Mouse (Mus musculus) forebrain, embryonic 11.5 days (tissue): ENCODE data around the gene Pef1. TPM values are rescaled to one million over a fixed set of nuclear protein-coding genes. Genes with fewer than 3 reads are reported as not detected.
A peak's percentile ranks its signal among the peaks of the same experiment; 100 is the strongest.

Source experiments
- ATAC-seq: fragments of 200-750 bp; cut with Nextera tagmentation; replicated peaks from 2 replicates; pipeline ENCODE4 v1.8.0; 2017; ENCODE audit warnings: moderate TSS enrichment; ENCODE audit not compliant: low FRiP score
- DNase-seq: peaks from one replicate; pipeline ENCODE4 v3.0.0-alpha.2; 2017; ENCODE audit warnings: low spot score
- H3K27ac ChIP-seq: fragments of 300-500 bp; sonication (generic); 2 replicates; pipeline ENCODE4 v1.5.1; 2014; ENCODE audit warnings: low read depth, low read length
- H3K27me3 ChIP-seq: fragments of 300-500 bp; sonication (generic); 2 replicates; pipeline ENCODE4 v1.6.1; 2014; ENCODE audit warnings: mild to moderate bottlenecking, low read length, mixed read lengths; ENCODE audit not compliant: control insufficient read depth, insufficient read depth
- H3K36me3 ChIP-seq: fragments of 300-500 bp; sonication (generic); 2 replicates; pipeline ENCODE4 v1.6.1; 2014; ENCODE audit warnings: mild to moderate bottlenecking, low read length, moderate library complexity, mixed read lengths; ENCODE audit not compliant: control insufficient read depth, insufficient read depth
- H3K4me1 ChIP-seq: fragments of 300-500 bp; sonication (generic); replicated peaks from 2 replicates; pipeline ENCODE4 v1.6.1; 2014; ENCODE audit warnings: low read length, mixed read lengths; ENCODE audit not compliant: control insufficient read depth, insufficient read depth
- H3K4me2 ChIP-seq: fragments of 300-500 bp; sonication (generic); 2 replicates; pipeline ENCODE4 v1.6.1; 2014; ENCODE audit warnings: low read depth, mild to moderate bottlenecking, low read length, moderate library complexity, mixed read lengths; ENCODE audit not compliant: severe bottlenecking
- H3K4me3 ChIP-seq: fragments of 300-500 bp; sonication (generic); 2 replicates; pipeline ENCODE4 v1.5.1; 2014; ENCODE audit warnings: low read depth, low read length
- H3K9ac ChIP-seq: fragments of 300-500 bp; sonication (generic); 2 replicates; pipeline ENCODE4 v1.6.1; 2014; ENCODE audit warnings: low read length
- H3K9me3 ChIP-seq: fragments of 300-500 bp; sonication (generic); 2 replicates; pipeline ENCODE4 v1.6.1; 2016; ENCODE audit warnings: low read length, mixed read lengths; ENCODE audit not compliant: control insufficient read depth
- WGBS: fragments of 180-500 bp; shearing (Covaris S2); extraction: QIAGEN DNeasy Blood & Tissue Kit; methylation state at CpG from one replicate; pipeline ENCODE4 v1.1.7; 2014; 5-methylcytosine and 5-hydroxymethylcytosine counted together
- polyA plus RNA-seq: library from polyadenylated mRNA; unstranded; fragments of >200 nt; fragmentation: Nextera tagmentation; extraction: Ambion mirVana; gene quantifications from 2 replicates; pipeline ENCODE4 v1.2.1, GENCODE M21; 2014

Gene Pef1
- polyA plus RNA-seq, 1 experiment from 2014 or later: 62.7 TPM

GRCm38 (mm10) chr4:130175072-130175711 is 72.8 kb downstream of the Pef1 start, which contains the start of gene Tinagl1:
Gene Tinagl1, minus strand, starts transcription at chr4:130175122.
- Histone ChIP-seq H3K27ac (no peak within 1 kb of the TSS), H3K36me3 (no peaks in the 10 kb centered on the region), H3K4me2 (peak within 1 kb of the TSS; percentile 48), H3K27me3 (peaks cover 21% of the 10 kb centered on the region), H3K4me3 (peak within 1 kb of the TSS; percentile 16), H3K9me3 (no peaks in the 10 kb centered on the region), H3K9ac (peak within 1 kb of the TSS; percentile 27; the same call in 1 of the 2 replicates), H3K4me1 (peaks cover 15% of the 10 kb centered on the region; the same call in 1 of the 2 replicates)
- WGBS: 2% methylated on average over 14 of the region's 14 CpGs
- ATAC-seq (no peak), DNase-seq (no peak)

DNA sequence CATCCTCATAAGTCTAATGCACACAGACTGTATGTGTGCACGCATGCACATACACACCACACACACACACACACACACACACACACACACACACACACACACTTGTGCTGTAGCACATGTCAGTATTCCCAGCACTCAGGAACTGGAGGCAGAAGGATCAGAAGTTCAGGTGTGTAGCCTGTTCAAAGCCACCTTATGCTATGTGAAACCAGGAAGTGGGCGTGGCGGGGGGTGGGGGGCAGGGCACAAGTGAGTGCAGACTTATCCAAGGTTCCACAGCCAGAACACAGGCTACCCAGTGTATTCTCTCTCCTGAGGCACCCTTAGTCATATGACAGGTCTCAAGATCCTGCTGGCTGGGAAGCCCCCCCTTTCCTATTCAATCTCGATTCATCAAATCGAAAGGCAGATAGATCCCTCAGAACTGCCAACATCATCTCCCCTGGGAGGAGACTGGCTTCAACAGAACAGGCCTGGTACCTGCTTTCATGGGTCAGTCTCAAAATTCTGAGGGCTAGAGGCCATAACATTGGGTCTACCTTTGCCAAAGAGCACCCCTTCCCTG is 73.9 kb downstream of the Pef1 start:
- WGBS: 83% methylated on average over 5 of the region's 5 CpGs
- Histone ChIP-seq H3K4me1 (peaks cover 15% of the 10 kb centered on the region; the same call in 1 of the 2 replicates), H3K27me3 (peaks cover 21% of the 10 kb centered on the region)

GRCm38 (mm10) chr4:130177087-130177486 is 74.7 kb downstream of the Pef1 start:
- no peaks in the 10 kb centered on the region for H3K36me3 ChIP-seq
- H3K27ac ChIP-seq: no peak overlapping the region
- H3K4me3 ChIP-seq: no peak overlapping the region
- no peak overlapping the region for H3K4me2 ChIP-seq
- peaks cover 15% of the 10 kb centered on the region; the same call in 1 of the 2 replicates for H3K4me1 ChIP-seq
- H3K9me3 ChIP-seq: no peaks in the 10 kb centered on the region
- DNase-seq (no peak), ATAC-seq (no peak)
- peaks cover 21% of the 10 kb centered on the region for H3K27me3 ChIP-seq
- no peak overlapping the region for H3K9ac ChIP-seq
- 77% methylated on average over 4 of the region's 4 CpGs for WGBS

More for the DNA sequence above, 73.9 kb downstream of the Pef1 start:
- ATAC-seq (no peak), DNase-seq (no peak)
- Histone ChIP-seq H3K9me3 (no peaks in the 10 kb centered on the region), H3K4me3 (no peak overlapping the region), H3K4me2 (no peak overlapping the region), H3K9ac (no peak overlapping the region), H3K36me3 (no peaks in the 10 kb centered on the region), H3K27ac (no peak overlapping the region)

DNA sequence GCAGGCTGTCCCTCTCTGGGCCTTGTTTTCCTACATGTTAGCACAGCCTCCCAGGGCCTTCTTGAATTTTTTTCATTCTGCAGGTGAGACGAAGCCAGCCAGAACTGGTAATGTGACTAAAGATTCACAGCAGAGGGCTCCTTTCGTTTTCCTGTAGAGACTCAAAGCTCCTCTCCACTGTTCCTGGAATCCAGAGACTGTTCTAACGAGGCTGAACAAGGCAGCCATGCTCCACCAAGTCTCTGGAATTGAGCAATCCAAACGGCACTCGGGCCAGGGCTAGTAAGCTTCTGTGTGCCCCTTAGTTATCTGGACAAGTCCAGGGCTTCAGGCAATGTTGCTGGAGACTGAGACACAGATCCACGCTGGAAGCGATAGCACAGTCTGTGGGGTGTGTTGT is 75.2 kb downstream of the Pef1 start:
- Histone ChIP-seq H3K9me3 (no peaks in the 10 kb centered on the region), H3K36me3 (no peaks in the 10 kb centered on the region), H3K4me3 (no peak overlapping the region), H3K27me3 (peaks cover 21% of the 10 kb centered on the region), H3K27ac (no peak overlapping the region), H3K4me1 (peaks cover 15% of the 10 kb centered on the region; the same call in 1 of the 2 replicates), H3K9ac (no peak overlapping the region), H3K4me2 (no peak overlapping the region)
- DNase-seq (no peak), ATAC-seq (no peak)
- 56% methylated on average over 7 of the region's 7 CpGs for WGBS

Other genes starting within 250 kb of the Pef1 start
- gene Spocd1, start 173.3 kb upstream of the Pef1 start, polyA plus RNA-seq: 0.05 TPM in 1 of 2 replicates, not detected in the other
- 3.6 and 8.2 TPM in 2 replicates for gene Adgrb2, start 117.7 kb upstream of the Pef1 start, polyA plus RNA-seq
- gene Col16a1, start 54.7 kb upstream of the Pef1 start, polyA plus RNA-seq: 5.9 and 6.3 TPM in 2 replicates
- 0.27 and 0.28 TPM in 2 replicates for gene Hcrtr1, start 36.8 kb downstream of the Pef1 start, polyA plus RNA-seq
- gene Tinagl1, start 72.6 kb downstream of the Pef1 start, polyA plus RNA-seq: 7.6 and 7.9 TPM in 2 replicates
- 0.39 TPM in 1 of 2 replicates, not detected in the other for gene Gm853, start 119.8 kb downstream of the Pef1 start, polyA plus RNA-seq
- 83.4 and 86.8 TPM in 2 replicates for gene Serinc2, start 176.6 kb downstream of the Pef1 start, polyA plus RNA-seq
- 10.7 and 10.9 TPM in 2 replicates for gene Fabp3, start 206.0 kb downstream of the Pef1 start, polyA plus RNA-seq
- gene Gm10570, start 206.1 kb downstream of the Pef1 start, polyA plus RNA-seq: not detected in 2 replicates